Mouse (Mus musculus) myocyte (in vitro differentiated cells): ENCODE data around the gene Rtn3.

Experiments used
- CEBPB ChIP-seq: IDR thresholded peaks from 2 replicates; pipeline ENCODE4 v1.6.1; 2011; ENCODE audit warnings: mild to moderate bottlenecking, moderate library complexity; ENCODE audit not compliant: poor library complexity, insufficient read depth, severe bottlenecking
- E2F4 ChIP-seq: IDR thresholded peaks from one replicate; pipeline ENCODE4 v1.6.1; 2011; ENCODE audit warnings: mild to moderate bottlenecking, control low read depth, moderate library complexity; ENCODE audit not compliant: insufficient read depth
- POLR2A ChIP-seq: IDR thresholded peaks from one replicate; pipeline ENCODE4 v1.6.1; 2011; ENCODE audit warnings: low read depth, mild to moderate bottlenecking, control low read depth, moderate library complexity; ENCODE audit not compliant: insufficient read length

- no peak for TF ChIP-seq E2F4
- TF ChIP-seq POLR2A: no peak
- TF ChIP-seq CEBPB: no peak
Observed at GRCm38 (mm10) chr19:7424590-7425397, 58.3 kb downstream of the Rtn3 start.
